Mouse (Mus musculus) erythroblast, adult 5-6 weeks (primary cell): ENCODE measurements around the gene Dusp1. TPM values are rescaled to one million over a fixed set of nuclear protein-coding genes. Genes with fewer than 3 reads are reported as not detected.

Source experiments
- ATAC-seq: replicated peaks from 2 replicates; pipeline ENCODE4 v1.8.0; 2016; ENCODE audit warnings: moderate number of reproducible peaks, mild to moderate bottlenecking, moderate TSS enrichment, inconsistent platforms; ENCODE audit not compliant: poor library complexity, low FRiP score, severe bottlenecking
- total RNA-seq, 2 experiments: library from RNA; stranded (forward) in 1 of 2; stranded (reverse) in 1 of 2; fragments of 150-400 nt in 1 of 2; fragments of 200-764, 138-1000 nt in 1 of 2; gene quantifications; 2 replicates each; pipeline versions ENCODE4 v1.2.3 to v1.2.4; 2015 to 2017; ENCODE audit warnings: low replicate concordance in 2 of 2

The Dusp1 gene
- total RNA-seq, 2 experiments from 2014 or later: 9.5 to 54.8 TPM

DNA sequence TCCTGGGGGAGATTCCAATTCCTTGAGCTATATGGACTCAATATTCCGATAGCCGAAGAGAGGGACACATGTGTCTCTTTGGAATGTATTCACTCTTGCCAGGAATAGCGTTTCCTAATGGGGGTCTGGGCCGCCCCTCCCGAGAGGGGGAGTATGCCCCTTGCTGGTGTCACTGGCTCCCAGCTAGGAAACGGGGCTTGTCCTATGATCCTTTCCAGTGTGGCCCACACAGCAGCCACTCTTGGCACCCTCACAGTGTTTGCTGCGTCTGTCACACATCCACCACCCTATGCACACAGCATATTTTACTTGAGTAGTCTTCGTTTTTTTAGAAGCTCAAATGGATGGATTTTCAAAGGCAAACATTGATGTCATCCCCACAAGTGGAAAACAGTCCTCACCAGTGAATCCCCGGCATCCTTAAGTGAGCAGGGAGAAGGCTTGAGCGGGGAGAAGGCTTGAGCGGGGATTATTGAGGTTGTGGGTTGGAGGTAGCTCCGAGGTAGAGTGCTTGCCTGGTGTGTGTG is 26.1 kb upstream of the Dusp1 start:
- no peak for ATAC-seq

DNA sequence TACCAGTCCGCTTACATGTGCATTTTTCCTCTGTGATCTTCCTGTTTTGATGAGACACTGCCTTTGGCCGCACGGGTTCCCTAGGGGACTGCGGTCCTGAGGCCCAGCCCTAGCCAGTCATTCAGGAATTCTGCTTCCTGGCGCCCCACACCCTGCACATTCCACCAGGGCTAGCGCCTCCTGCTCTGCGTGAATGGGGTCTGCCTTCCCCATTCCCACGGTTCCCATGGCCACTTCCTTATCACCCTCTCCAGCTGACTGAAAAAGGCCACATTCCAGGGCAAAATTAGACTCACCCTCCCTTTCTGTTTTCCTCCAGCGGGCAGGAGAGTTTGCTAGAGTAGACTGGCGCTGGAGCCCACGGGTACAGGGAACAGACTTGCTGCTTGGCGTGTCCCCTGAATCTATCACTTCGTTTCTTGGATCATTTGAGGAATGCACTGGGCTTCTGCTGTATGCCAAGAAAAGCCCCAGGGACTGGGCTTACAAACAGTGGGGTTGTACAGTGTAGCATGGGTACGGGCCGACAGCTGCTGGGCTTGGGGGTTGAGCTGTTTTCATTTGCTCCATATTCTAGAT is 22.7 kb upstream of the Dusp1 start:
- no peak for ATAC-seq

- no peak for ATAC-seq
Observed at GRCm38 (mm10) chr17:26584063-26584462, 22.1 kb upstream of the Dusp1 start.

DNA sequence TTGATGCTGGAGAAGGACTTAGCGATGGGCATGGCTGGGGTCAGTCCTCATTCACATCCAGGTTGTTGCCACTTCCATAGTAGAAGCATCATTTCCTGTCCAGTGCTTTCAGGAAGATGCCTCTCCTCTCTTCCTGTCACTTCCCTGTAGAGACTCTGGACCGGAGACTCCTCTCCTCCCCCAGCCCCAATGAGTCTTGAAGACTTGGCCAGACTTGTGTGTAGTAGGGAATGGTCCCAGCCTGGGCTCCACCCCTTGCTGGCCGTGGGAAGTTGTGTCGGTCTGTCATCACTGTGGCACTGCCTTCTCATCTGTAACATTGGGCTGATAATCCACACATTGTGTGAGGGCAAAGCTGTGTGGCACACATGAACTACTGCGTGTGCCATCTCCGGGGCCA is 21.7 kb upstream of the Dusp1 start:
- no peak for ATAC-seq

- no peak for ATAC-seq
Observed at GRCm38 (mm10) chr17:26583056-26583455, 21.1 kb upstream of the Dusp1 start.

DNA sequence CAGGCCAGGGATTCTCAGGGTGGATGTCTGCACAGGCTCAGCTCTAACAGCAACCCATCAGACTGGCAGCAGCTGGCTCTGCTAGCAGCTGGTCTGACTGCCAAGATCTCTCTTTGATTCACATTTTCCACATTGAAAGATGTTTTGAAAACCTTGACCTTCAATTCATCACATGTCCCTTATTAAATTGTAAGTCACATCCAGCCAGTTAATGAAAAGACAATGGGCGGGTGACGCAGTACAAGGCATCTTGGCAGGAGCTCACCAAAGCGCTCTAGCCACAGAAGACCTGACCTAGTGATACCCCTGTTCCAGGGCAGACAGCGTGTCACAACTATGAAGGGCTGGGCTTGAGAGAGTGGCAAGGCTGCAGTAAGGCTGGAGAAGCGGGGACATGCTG is 20.4 kb upstream of the Dusp1 start:
- ATAC-seq: no peak

DNA sequence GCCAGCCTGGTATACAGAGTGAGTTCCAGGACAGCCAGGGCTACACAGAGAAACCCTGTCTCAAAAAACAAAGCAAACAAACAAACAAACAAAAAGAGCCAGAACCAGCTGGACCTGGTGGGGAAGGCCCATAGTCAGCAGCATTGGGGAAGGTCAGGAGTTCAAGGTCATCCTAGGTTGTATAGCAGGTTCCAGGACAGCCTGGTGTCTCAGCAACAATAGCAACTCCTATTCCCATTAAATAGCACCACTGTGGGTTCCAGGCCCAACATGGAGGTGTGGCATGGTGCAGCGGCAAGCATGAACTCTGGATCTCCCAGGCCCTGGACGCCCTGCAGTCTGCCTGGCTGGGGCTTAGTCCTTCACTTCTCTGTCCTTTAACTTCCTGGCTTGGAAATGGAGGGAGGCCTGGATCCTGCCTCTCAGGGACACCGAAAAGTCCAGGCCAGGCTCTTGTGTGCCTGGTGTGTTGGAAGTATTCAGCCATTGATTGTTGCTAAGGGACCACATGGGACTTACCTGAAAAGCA is 19.0 kb upstream of the Dusp1 start:
- no peak for ATAC-seq

DNA sequence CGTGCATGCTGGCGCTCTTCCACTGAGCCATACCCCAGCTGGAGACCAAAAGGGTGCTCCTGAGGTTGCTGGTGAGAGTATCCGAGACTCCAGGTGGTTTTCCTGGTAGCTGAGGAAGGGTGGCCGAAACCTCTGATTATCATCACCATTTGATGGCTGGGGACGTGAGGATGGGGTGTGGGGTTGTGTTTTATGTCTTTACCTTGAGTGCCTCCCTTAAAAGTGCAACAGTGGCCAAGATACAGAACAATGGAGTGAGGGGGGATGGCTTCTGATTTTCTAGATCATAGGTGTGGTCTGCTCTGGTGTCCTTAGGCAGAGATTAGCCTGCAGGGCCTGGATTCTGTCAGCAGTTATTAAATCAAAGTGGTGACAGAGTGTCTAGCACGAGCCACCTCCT is 17.5 kb upstream of the Dusp1 start:
- ATAC-seq: no peak

GRCm38 (mm10) chr17:26578771-26579170 is 16.8 kb upstream of the Dusp1 start:
- no peak for ATAC-seq

DNA sequence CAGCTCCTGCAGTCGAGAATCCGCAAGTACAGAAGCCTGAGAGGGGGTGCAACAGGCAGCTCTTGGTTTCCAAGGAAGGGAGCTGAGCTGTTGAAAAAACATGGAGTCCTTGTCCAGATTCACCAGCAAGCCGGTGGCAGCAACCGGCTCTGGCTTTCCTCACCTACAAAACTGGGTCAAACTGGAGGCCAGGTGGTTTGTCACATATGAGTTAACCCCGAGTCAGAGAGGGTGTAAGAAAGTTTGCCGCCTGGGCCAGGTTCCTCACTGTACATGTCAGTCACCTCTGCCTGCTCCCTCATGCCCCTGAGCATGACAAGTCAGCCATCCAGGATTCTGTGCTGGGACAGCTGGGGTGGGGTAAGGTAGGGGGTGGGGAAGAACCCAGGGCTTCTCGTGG is 16.2 kb upstream of the Dusp1 start:
- no peak for ATAC-seq

- ATAC-seq: no peak
Observed at GRCm38 (mm10) chr17:26577309-26577708, 15.4 kb upstream of the Dusp1 start.

DNA sequence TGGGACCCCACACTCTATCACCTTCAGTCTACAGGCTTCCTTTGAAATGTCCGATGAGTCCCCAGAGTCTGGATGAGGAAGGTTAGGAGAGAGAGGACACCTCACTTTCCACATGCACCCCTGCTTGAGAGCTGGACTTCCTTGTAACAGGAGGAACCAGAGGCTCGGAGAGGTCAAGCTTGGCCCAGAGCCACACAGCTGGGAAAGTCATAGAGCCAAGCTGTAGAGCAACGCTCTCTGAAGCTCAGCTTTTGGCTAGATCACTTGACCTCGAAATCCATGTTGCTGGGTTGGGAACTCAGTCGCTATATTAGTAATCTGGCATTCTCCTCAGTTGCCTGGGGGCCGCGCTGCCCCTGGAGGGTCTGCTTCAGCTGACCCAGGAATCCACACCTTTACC is 14.9 kb upstream of the Dusp1 start:
- no peak for ATAC-seq

DNA sequence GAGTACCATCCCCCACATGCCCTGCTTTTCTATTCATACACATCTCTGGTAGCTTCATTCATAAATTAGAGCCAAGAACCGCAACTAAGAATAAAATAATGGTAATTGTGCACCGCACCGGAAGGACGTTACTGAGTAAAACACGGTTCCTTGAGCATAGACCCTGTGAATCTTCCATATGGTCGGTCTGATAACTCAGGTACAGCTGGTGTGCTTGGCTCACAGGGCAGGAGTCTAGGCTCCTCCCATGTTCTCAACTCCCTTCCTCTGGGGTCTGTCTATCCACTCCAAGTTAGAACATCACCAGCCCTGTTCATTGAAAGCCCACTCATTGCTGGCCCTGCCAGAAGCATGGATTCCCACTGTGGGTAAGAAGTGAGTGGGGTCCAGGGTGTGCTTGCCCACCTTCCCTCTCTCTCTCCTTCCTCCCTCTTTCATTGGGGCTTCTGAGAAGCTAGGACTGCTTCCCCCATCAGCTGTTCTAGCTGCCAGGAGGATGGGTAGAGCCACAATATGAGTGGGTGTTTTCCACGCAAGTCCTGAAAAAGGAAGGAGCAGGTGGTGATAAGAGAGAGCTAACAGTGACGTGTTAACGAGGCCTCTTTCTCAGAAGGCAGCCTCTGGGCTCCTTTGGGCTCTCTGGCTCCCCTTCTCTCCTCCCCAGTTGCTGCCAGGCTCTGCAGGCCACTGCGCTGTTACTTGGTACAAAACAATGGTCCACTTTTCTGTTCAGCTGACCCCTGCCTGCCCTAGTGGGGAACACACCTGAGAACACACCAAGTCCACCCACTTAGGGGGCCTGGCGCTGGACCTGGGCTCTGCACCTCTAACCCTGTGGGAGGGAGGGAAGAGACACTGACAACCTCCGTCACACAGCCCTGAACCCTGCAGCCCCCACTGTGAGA is 14.1 kb upstream of the Dusp1 start:
- ATAC-seq: no peak

GRCm38 (mm10) chr17:26574701-26575100 is 12.8 kb upstream of the Dusp1 start:
- ATAC-seq: no peak

- no peak for ATAC-seq
Observed at GRCm38 (mm10) chr17:26574118-26574517, 12.2 kb upstream of the Dusp1 start.

DNA sequence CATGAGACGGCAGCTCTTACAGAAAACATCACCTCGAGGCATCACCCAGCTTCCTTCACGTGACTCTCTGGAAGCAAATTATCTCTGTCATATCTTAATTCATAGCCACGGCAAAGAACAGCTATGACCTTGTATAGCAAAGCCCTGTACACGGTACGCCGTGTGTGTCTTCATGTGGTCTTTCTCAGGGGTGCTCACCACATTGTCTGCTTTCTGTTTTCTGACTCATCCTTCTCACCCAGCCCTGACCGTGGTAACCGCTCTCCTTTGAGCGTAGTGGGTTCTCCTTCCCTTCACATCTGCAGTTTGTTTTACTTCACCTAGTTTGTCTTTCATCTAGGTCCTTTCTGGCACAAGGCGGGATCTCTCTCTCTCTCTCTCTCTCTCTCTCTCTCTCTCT is 10.3 kb upstream of the Dusp1 start:
- no peak for ATAC-seq

DNA sequence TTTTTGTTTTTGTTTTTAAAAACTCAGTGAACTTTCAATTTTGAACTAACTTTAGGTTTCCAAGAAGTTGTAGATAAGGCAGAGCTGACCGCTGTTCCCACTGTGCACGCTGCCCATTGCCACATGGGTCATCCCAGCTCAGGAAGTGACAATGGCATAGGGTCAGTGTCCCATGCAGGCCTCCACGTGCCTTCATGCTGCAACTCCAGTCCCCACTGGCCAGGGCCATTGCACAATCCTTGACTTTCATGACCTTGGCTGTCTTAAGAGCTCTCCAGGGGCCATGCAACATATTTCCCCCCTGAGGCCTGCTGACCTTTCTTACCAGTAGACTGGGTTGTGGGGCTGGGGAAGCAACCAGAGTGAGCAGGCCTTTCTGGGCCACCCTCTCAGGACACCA is 9.4 kb upstream of the Dusp1 start:
- no peak for ATAC-seq

GRCm38 (mm10) chr17:26570651-26571118 is 8.8 kb upstream of the Dusp1 start:
- ATAC-seq: no peak

DNA sequence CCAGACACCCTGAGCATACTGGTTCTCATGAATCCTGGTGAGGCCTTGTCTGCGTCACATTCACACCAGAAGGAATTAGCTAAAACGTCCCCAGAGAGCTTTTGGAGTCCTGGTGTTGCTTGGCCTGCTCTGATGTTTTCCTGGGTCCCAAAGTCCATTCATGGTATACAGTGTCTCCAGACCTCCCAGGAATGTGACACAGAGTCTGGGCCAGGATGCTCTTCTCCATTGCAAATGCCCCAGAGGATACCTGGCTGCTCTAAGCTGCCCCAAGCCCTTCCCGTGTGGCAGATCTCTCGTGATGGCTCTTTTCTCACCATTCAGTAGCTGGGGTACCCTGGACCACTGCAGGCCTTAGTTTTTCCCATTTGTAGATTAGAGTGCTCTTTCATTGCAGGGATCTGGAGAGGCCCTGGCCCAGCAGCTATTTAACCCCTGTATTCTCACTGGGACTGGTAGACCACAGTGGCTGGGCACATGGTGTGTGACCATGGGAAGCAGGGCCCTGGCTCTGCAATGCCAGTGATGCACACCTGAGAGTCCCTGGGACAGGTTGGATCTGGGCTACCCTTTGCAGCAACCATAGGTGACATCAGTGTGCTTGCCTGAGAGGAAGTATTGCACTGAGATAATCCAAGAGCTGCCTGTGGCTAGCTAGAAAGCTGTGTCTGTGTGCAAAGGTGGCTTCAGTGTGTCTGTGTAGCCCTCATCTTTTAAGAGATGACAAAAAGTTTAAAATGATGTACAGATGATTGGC is 7.8 kb upstream of the Dusp1 start:
- ATAC-seq: no peak

GRCm38 (mm10) chr17:26567818-26568173 is 5.9 kb upstream of the Dusp1 start:
- no peak for ATAC-seq
